Mouse (Mus musculus): ENCODE data around the gene 4930568D16Rik.

Gene 4930568D16Rik

GRCm38 (mm10) chr2:35367629-35368028 is at the start of gene 4930568D16Rik:
Gene 4930568D16Rik (minus strand): TSS chr2:35367729.
- no peak for DNase-seq (ENCODE audit: low read depth)

- no peak for DNase-seq (ENCODE audit: low read depth)
Observed at GRCm38 (mm10) chr2:35417231-35417630, 49.7 kb upstream of the 4930568D16Rik start.

GRCm38 (mm10) chr2:35416473-35416872 is 48.9 kb upstream of the 4930568D16Rik start:
- no peak for DNase-seq (ENCODE audit: low read depth)

GRCm38 (mm10) chr2:35412810-35413209 is 45.3 kb upstream of the 4930568D16Rik start:
- no peak for DNase-seq (ENCODE audit: low read depth)

GRCm38 (mm10) chr2:35412246-35412645 is 44.7 kb upstream of the 4930568D16Rik start:
- DNase-seq (ENCODE audit: low read depth), result no peak

- no peak for DNase-seq (ENCODE audit: low read depth)
Observed at GRCm38 (mm10) chr2:35411640-35412190, 44.2 kb upstream of the 4930568D16Rik start.

GRCm38 (mm10) chr2:35409466-35409865 is 41.9 kb upstream of the 4930568D16Rik start:
- no peak for DNase-seq (ENCODE audit: low read depth)

- no peak for DNase-seq (ENCODE audit: low read depth)
Observed at GRCm38 (mm10) chr2:35408409-35409110, 41.0 kb upstream of the 4930568D16Rik start.

GRCm38 (mm10) chr2:35407878-35408277 is 40.3 kb upstream of the 4930568D16Rik start:
- no peak for DNase-seq (ENCODE audit: low read depth)

- DNase-seq (ENCODE audit: low read depth), result no peak
Observed at GRCm38 (mm10) chr2:35407266-35407665, 39.7 kb upstream of the 4930568D16Rik start.

GRCm38 (mm10) chr2:35406611-35407010 is 39.1 kb upstream of the 4930568D16Rik start:
- DNase-seq (ENCODE audit: low read depth), result no peak

- no peak for DNase-seq (ENCODE audit: low read depth)
Observed at GRCm38 (mm10) chr2:35402391-35402790, 34.9 kb upstream of the 4930568D16Rik start.

- no peak for DNase-seq (ENCODE audit: low read depth)
Observed at GRCm38 (mm10) chr2:35400739-35401138, 33.2 kb upstream of the 4930568D16Rik start.

- peak; percentile 17 for DNase-seq (ENCODE audit: low read depth)
Observed at GRCm38 (mm10) chr2:35398184-35398828, 30.8 kb upstream of the 4930568D16Rik start.

- DNase-seq (ENCODE audit: low read depth), result peak; percentile 86
Observed at GRCm38 (mm10) chr2:35397590-35398173, 30.2 kb upstream of the 4930568D16Rik start.

GRCm38 (mm10) chr2:35397096-35397495 is 29.6 kb upstream of the 4930568D16Rik start, which contains the start of gene 4930402F06Rik:
Gene 4930402F06Rik (minus strand): TSS chr2:35397175.
- peak; percentile 22 for DNase-seq (ENCODE audit: low read depth)

GRCm38 (mm10) chr2:35385441-35385871 is 17.9 kb upstream of the 4930568D16Rik start:
- no peak for DNase-seq (ENCODE audit: low read depth)

- no peak for DNase-seq (ENCODE audit: low read depth)
Observed at GRCm38 (mm10) chr2:35379306-35379705, 11.8 kb upstream of the 4930568D16Rik start.

GRCm38 (mm10) chr2:35377600-35377999 is 10.1 kb upstream of the 4930568D16Rik start:
- no peak for DNase-seq (ENCODE audit: low read depth)

- DNase-seq (ENCODE audit: low read depth), result peak; percentile 79
Observed at GRCm38 (mm10) chr2:35373003-35373402, 5.5 kb upstream of the 4930568D16Rik start.

- DNase-seq (ENCODE audit: low read depth), result no peak
Observed at GRCm38 (mm10) chr2:35370686-35371085, 3.2 kb upstream of the 4930568D16Rik start.

- DNase-seq (ENCODE audit: low read depth), result peak; percentile 74
Observed at GRCm38 (mm10) chr2:35349184-35349583, 18.3 kb downstream of the 4930568D16Rik start.

GRCm38 (mm10) chr2:35345984-35346383 is 21.5 kb downstream of the 4930568D16Rik start:
- DNase-seq (ENCODE audit: low read depth), result no peak
